Mouse (Mus musculus): ENCODE results near the gene Map7d3. TPM values are rescaled to one million over a fixed set of nuclear protein-coding genes. Genes with fewer than 3 reads are reported as not detected.

The Map7d3 gene
- polyA plus RNA-seq (2014; fragmentation: Nextera tagmentation; extraction: Ambion mirVana): 3.4 and 3.8 TPM in 2 replicates

GRCm38 (mm10) chrX:56821765-56822603 lies at the start of gene Map7d3:
TSS of gene Map7d3 (minus strand) at chrX:56822326.
- H3K4me2 ChIP-seq (ENCODE audit: low read depth, low read length): peak within 1 kb of the TSS; percentile 68
- H3K27me3 ChIP-seq (replicated peaks; ENCODE audit: control insufficient read depth, insufficient read depth, low read length): no peaks in the 10 kb centered on the region
- 16% methylated on average over 26 of the region's 35 CpGs for WGBS
- H3K4me3 ChIP-seq (ENCODE audit: low read depth, low read length): peak within 1 kb of the TSS; percentile 47
- peak; percentile 21 for DNase-seq (ENCODE audit: low spot score)
- H3K9me3 ChIP-seq (ENCODE audit: control insufficient read depth, low read length): no peaks in the 10 kb centered on the region
- no peak within 1 kb of the TSS for H3K27ac ChIP-seq (replicated peaks; ENCODE audit: low read depth, low read length)
- ATAC-seq (ENCODE audit: low read depth): peak; percentile 65
- no peaks in the 10 kb centered on the region for H3K36me3 ChIP-seq (ENCODE audit: control insufficient read depth, insufficient read depth, low read length)
- no peaks in the 10 kb centered on the region for H3K4me1 ChIP-seq (ENCODE audit: control insufficient read depth, insufficient read depth, low read length)
- H3K9ac ChIP-seq (ENCODE audit: low read depth, low read length): peak within 1 kb of the TSS; percentile 55

GRCm38 (mm10) chrX:56869863-56870262 lies 47.7 kb upstream of the Map7d3 start, which contains the start of gene Adgrg4:
TSS of gene Adgrg4 (plus strand) at chrX:56870163.
- Histone ChIP-seq H3K27ac (replicated peaks; ENCODE audit: low read depth, low read length) (no peak within 1 kb of the TSS), H3K9ac (ENCODE audit: low read depth, low read length) (no peak within 1 kb of the TSS), H3K36me3 (ENCODE audit: control insufficient read depth, insufficient read depth, low read length) (no peaks in the 10 kb centered on the region), H3K4me1 (ENCODE audit: control insufficient read depth, insufficient read depth, low read length) (no peaks in the 10 kb centered on the region), H3K4me2 (ENCODE audit: low read depth, low read length) (no peak within 1 kb of the TSS), H3K9me3 (ENCODE audit: control insufficient read depth, low read length) (no peaks in the 10 kb centered on the region), H3K27me3 (replicated peaks; ENCODE audit: control insufficient read depth, insufficient read depth, low read length) (no peaks in the 10 kb centered on the region), H3K4me3 (ENCODE audit: low read depth, low read length) (no peak within 1 kb of the TSS)
- ATAC-seq (ENCODE audit: low read depth) (no peak), DNase-seq (ENCODE audit: low spot score) (no peak)
- WGBS: 66% methylated on average over 2 of the region's 2 CpGs

- no peak overlapping the region for H3K27ac ChIP-seq (replicated peaks; ENCODE audit: low read depth, low read length)
- H3K9ac ChIP-seq (ENCODE audit: low read depth, low read length): no peak overlapping the region
- no peak for ATAC-seq (ENCODE audit: low read depth)
- 72% methylated on average over 5 of the region's 5 CpGs for WGBS
- DNase-seq (ENCODE audit: low spot score): no peak
- H3K27me3 ChIP-seq (replicated peaks; ENCODE audit: control insufficient read depth, insufficient read depth, low read length): no peaks in the 10 kb centered on the region
- no peak overlapping the region for H3K4me3 ChIP-seq (ENCODE audit: low read depth, low read length)
- H3K4me2 ChIP-seq (ENCODE audit: low read depth, low read length): no peak overlapping the region
- no peaks in the 10 kb centered on the region for H3K4me1 ChIP-seq (ENCODE audit: control insufficient read depth, insufficient read depth, low read length)
- no peaks in the 10 kb centered on the region for H3K36me3 ChIP-seq (ENCODE audit: control insufficient read depth, insufficient read depth, low read length)
- no peaks in the 10 kb centered on the region for H3K9me3 ChIP-seq (ENCODE audit: control insufficient read depth, low read length)
These were observed 19.1 kb upstream of the Map7d3 start for GRCm38 (mm10) chrX:56841255-56841654.

GRCm38 (mm10) chrX:56839369-56839768 lies 17.2 kb upstream of the Map7d3 start:
- no peak overlapping the region for H3K9ac ChIP-seq (ENCODE audit: low read depth, low read length)
- H3K4me2 ChIP-seq (ENCODE audit: low read depth, low read length): no peak overlapping the region
- ATAC-seq (ENCODE audit: low read depth) (no peak), DNase-seq (ENCODE audit: low spot score) (peak; percentile 11)
- no peak overlapping the region for H3K4me3 ChIP-seq (ENCODE audit: low read depth, low read length)
- no peaks in the 10 kb centered on the region for H3K36me3 ChIP-seq (ENCODE audit: control insufficient read depth, insufficient read depth, low read length)
- H3K27me3 ChIP-seq (replicated peaks; ENCODE audit: control insufficient read depth, insufficient read depth, low read length): no peaks in the 10 kb centered on the region
- H3K4me1 ChIP-seq (ENCODE audit: control insufficient read depth, insufficient read depth, low read length): no peaks in the 10 kb centered on the region
- no peaks in the 10 kb centered on the region for H3K9me3 ChIP-seq (ENCODE audit: control insufficient read depth, low read length)
- H3K27ac ChIP-seq (replicated peaks; ENCODE audit: low read depth, low read length): no peak overlapping the region

- Histone ChIP-seq H3K4me3 (ENCODE audit: low read depth, low read length) (no peak overlapping the region), H3K4me2 (ENCODE audit: low read depth, low read length) (no peak overlapping the region), H3K27ac (replicated peaks; ENCODE audit: low read depth, low read length) (no peak overlapping the region), H3K9ac (ENCODE audit: low read depth, low read length) (no peak overlapping the region), H3K4me1 (ENCODE audit: control insufficient read depth, insufficient read depth, low read length) (no peaks in the 10 kb centered on the region), H3K36me3 (ENCODE audit: control insufficient read depth, insufficient read depth, low read length) (no peaks in the 10 kb centered on the region), H3K9me3 (ENCODE audit: control insufficient read depth, low read length) (no peaks in the 10 kb centered on the region), H3K27me3 (replicated peaks; ENCODE audit: control insufficient read depth, insufficient read depth, low read length) (no peaks in the 10 kb centered on the region)
- ATAC-seq (ENCODE audit: low read depth): no peak
- WGBS: 85% methylated on average over 6 of the region's 6 CpGs
- DNase-seq (ENCODE audit: low spot score): no peak
These were observed 13.7 kb upstream of the Map7d3 start for GRCm38 (mm10) chrX:56835842-56836241.

- ATAC-seq (ENCODE audit: low read depth): no peak
- H3K9ac ChIP-seq (ENCODE audit: low read depth, low read length): no peak overlapping the region
- no peak for DNase-seq (ENCODE audit: low spot score)
- no peaks in the 10 kb centered on the region for H3K36me3 ChIP-seq (ENCODE audit: control insufficient read depth, insufficient read depth, low read length)
- H3K27ac ChIP-seq (replicated peaks; ENCODE audit: low read depth, low read length): no peak overlapping the region
- H3K27me3 ChIP-seq (replicated peaks; ENCODE audit: control insufficient read depth, insufficient read depth, low read length): no peaks in the 10 kb centered on the region
- H3K4me3 ChIP-seq (ENCODE audit: low read depth, low read length): no peak overlapping the region
- 68% methylated on average over 6 of the region's 6 CpGs for WGBS
- H3K9me3 ChIP-seq (ENCODE audit: control insufficient read depth, low read length): no peaks in the 10 kb centered on the region
- no peak overlapping the region for H3K4me2 ChIP-seq (ENCODE audit: low read depth, low read length)
- H3K4me1 ChIP-seq (ENCODE audit: control insufficient read depth, insufficient read depth, low read length): no peaks in the 10 kb centered on the region
These were observed 5.4 kb upstream of the Map7d3 start for GRCm38 (mm10) chrX:56827492-56827891.

- 48% methylated on average over 14 of the region's 15 CpGs for WGBS
- H3K9ac ChIP-seq (ENCODE audit: low read depth, low read length): no peak overlapping the region
- DNase-seq (ENCODE audit: low spot score) (peak; percentile 75), ATAC-seq (ENCODE audit: low read depth) (peak; percentile 47; the same call in 1 of the 2 replicates)
- H3K27ac ChIP-seq (replicated peaks; ENCODE audit: low read depth, low read length): no peak overlapping the region
- H3K4me1 ChIP-seq (ENCODE audit: control insufficient read depth, insufficient read depth, low read length): no peaks in the 10 kb centered on the region
- H3K36me3 ChIP-seq (ENCODE audit: control insufficient read depth, insufficient read depth, low read length): no peaks in the 10 kb centered on the region
- no peaks in the 10 kb centered on the region for H3K9me3 ChIP-seq (ENCODE audit: control insufficient read depth, low read length)
- no peak overlapping the region for H3K4me2 ChIP-seq (ENCODE audit: low read depth, low read length)
- H3K27me3 ChIP-seq (replicated peaks; ENCODE audit: control insufficient read depth, insufficient read depth, low read length): no peaks in the 10 kb centered on the region
- H3K4me3 ChIP-seq (ENCODE audit: low read depth, low read length): no peak overlapping the region
These were observed 30.9 kb downstream of the Map7d3 start for GRCm38 (mm10) chrX:56791268-56791667.

- H3K27ac ChIP-seq (replicated peaks; ENCODE audit: low read depth, low read length): no peak overlapping the region
- no peak overlapping the region for H3K9ac ChIP-seq (ENCODE audit: low read depth, low read length)
- ATAC-seq (ENCODE audit: low read depth): no peak
- no peaks in the 10 kb centered on the region for H3K27me3 ChIP-seq (replicated peaks; ENCODE audit: control insufficient read depth, insufficient read depth, low read length)
- no peaks in the 10 kb centered on the region for H3K4me1 ChIP-seq (ENCODE audit: control insufficient read depth, insufficient read depth, low read length)
- DNase-seq (ENCODE audit: low spot score): no peak
- H3K36me3 ChIP-seq (ENCODE audit: control insufficient read depth, insufficient read depth, low read length): no peaks in the 10 kb centered on the region
- H3K9me3 ChIP-seq (ENCODE audit: control insufficient read depth, low read length): no peaks in the 10 kb centered on the region
- H3K4me3 ChIP-seq (ENCODE audit: low read depth, low read length): no peak overlapping the region
- 88% methylated on average over 4 of the region's 4 CpGs for WGBS
- no peak overlapping the region for H3K4me2 ChIP-seq (ENCODE audit: low read depth, low read length)
These were observed 31.5 kb downstream of the Map7d3 start for GRCm38 (mm10) chrX:56790591-56790990.

- DNase-seq (ENCODE audit: low spot score) (no peak), ATAC-seq (ENCODE audit: low read depth) (no peak)
- Histone ChIP-seq H3K9me3 (ENCODE audit: control insufficient read depth, low read length) (no peaks in the 10 kb centered on the region), H3K27ac (replicated peaks; ENCODE audit: low read depth, low read length) (no peak overlapping the region), H3K4me3 (ENCODE audit: low read depth, low read length) (no peak overlapping the region), H3K27me3 (replicated peaks; ENCODE audit: control insufficient read depth, insufficient read depth, low read length) (no peaks in the 10 kb centered on the region), H3K4me2 (ENCODE audit: low read depth, low read length) (no peak overlapping the region), H3K4me1 (ENCODE audit: control insufficient read depth, insufficient read depth, low read length) (no peaks in the 10 kb centered on the region), H3K9ac (ENCODE audit: low read depth, low read length) (no peak overlapping the region), H3K36me3 (ENCODE audit: control insufficient read depth, insufficient read depth, low read length) (no peaks in the 10 kb centered on the region)
- 59% methylated on average over 3 of the region's 3 CpGs for WGBS
These were observed 34.6 kb downstream of the Map7d3 start for GRCm38 (mm10) chrX:56787486-56787885.

All from embryonic facial prominence, embryonic 14.5 days (tissue).